Mouse (Mus musculus): ENCODE data around the gene Chd6.

DNA sequence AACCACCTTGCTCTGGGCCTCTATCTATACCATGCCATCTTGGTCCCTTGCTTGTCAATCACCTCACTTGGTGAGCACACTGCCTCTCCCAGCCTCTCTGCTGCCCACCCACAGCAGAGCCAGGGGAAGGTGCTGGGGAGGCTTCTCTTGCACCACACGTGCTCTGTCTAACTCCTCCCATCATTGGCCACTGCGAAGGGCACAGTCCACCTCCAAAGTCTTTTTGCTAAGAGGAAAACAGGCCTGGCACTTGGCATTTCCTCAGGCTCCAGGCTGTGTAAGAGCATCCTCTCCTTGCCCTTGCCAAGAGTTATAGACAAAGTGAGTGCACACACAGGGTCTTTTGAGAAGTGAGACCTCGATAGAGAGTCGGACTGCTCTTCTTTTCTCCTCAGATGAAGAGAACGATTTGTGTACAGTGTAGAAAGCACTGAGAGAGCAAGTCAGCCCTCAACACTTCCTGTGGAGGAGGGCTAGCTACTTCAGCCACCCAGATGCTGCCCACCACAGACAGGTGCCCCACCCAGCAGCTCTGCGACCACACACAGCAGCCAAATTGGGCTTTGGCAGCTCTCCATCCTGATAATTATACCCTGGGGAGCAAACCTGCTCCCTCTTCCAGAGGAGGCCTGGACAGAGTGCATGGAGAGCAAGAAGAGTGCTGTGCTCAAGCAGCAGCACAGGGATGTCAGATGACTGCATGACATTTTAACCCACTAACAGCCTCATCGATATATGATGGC lies 155.6 kb downstream of the Chd6 start:
- TF ChIP-seq GATA1 (IDR thresholded peaks at IDR 0.05; ENCODE audit: low read length) (no peak), TAL1 (IDR thresholded peaks at IDR 0.05; ENCODE audit: low read length) (no peak)

All from erythroblast, embryonic 14.5 days (primary cell).